Mouse (Mus musculus): ENCODE results near the gene Gramd1b. TPM values are rescaled to one million over a fixed set of nuclear protein-coding genes. Genes with fewer than 3 reads are reported as not detected.

The Gramd1b gene
- polyA plus RNA-seq, 1 experiment from 2014 or later, result 2.1 TPM

Other genes with a start within 250 kb of the Gramd1b start
- gene Gm21915, start 139.2 kb upstream of the Gramd1b start, polyA plus RNA-seq (2014; fragmentation: Nextera tagmentation; extraction: Ambion mirVana), result not detected in 2 replicates
- gene Clmp, start 154.6 kb upstream of the Gramd1b start, polyA plus RNA-seq (2014; fragmentation: Nextera tagmentation; extraction: Ambion mirVana), result 7.4 and 7.7 TPM in 2 replicates

Data from liver, embryonic 11.5 days (tissue).